8 mouse cellular contexts compared by ENCODE assay signal in genomic region chr10:128822135-128822534, GRCm38 (mm10). TPM values are rescaled to one million over a fixed set of nuclear protein-coding genes. Genes with fewer than 3 reads are reported as not detected.
DNase-seq lines count a peak whose midpoint lies in the region; ATAC-seq and TF ChIP-seq lines count a peak whose summit lies in the region.

No protein-coding gene starts in this region.

- peak; percentile 9 for ATAC-seq in kidney, embryonic 15.5 days (replicated peaks; ENCODE audit: low FRiP score)
- ATAC-seq in hindbrain, embryonic 15.5 days (ENCODE audit: low FRiP score, low read depth): no peak
- no peak for ATAC-seq in midbrain, embryonic 14.5 days (ENCODE audit: low FRiP score, low TSS enrichment)

- H3K9ac ChIP-seq in kidney, embryonic 15.5 days: peak overlapping the region; percentile 81
- H3K9ac ChIP-seq in hindbrain, embryonic 15.5 days: peak overlapping the region; percentile 42
- peak overlapping the region; percentile 62 for H3K9ac ChIP-seq in midbrain, embryonic 14.5 days (replicated peaks; ENCODE audit: low read length)

- no peaks in the 10 kb centered on the region for H3K9me3 ChIP-seq in kidney, embryonic 15.5 days (replicated peaks)
- no peaks in the 10 kb centered on the region for H3K9me3 ChIP-seq in hindbrain, embryonic 15.5 days
- no peaks in the 10 kb centered on the region for H3K9me3 ChIP-seq in midbrain, embryonic 14.5 days (ENCODE audit: control insufficient read depth, low read length)

- TF ChIP-seq POLR2A in bone marrow, adult 2 months (IDR thresholded peaks at IDR 0.05; ENCODE audit: borderline replicate concordance, control insufficient read depth, low read depth, low read length): no peak

- H3K36me3 ChIP-seq in kidney, embryonic 15.5 days: peaks cover 47% of the 10 kb centered on the region
- peaks cover 26% of the 10 kb centered on the region for H3K36me3 ChIP-seq in hindbrain, embryonic 15.5 days
- peaks cover 41% of the 10 kb centered on the region for H3K36me3 ChIP-seq in midbrain, embryonic 14.5 days (ENCODE audit: control insufficient read depth, insufficient read depth, low read length)

- no peak for TF ChIP-seq CTCF in bone marrow, adult 2 months (IDR thresholded peaks at IDR 0.05; ENCODE audit: control insufficient read depth, insufficient read depth, low read length)

- peak overlapping the region; percentile 79 for H3K27ac ChIP-seq in kidney, embryonic 15.5 days
- H3K27ac ChIP-seq in bone marrow, adult 2 months (ENCODE audit: control insufficient read depth, insufficient read depth, low read depth, low read length, poor library complexity): no peak overlapping the region
- H3K27ac ChIP-seq in hindbrain, embryonic 15.5 days (replicated peaks): peak overlapping the region; percentile 60
- no peak overlapping the region for H3K27ac ChIP-seq in midbrain, embryonic 14.5 days (replicated peaks; ENCODE audit: low read depth, low read length)

- DNase-seq in kidney, adult 11 months: no peak
- DNase-seq in midbrain, embryonic 14.5 days: no peak
- no peak for DNase-seq in spleen, adult 18-20 months
- no peak for DNase-seq in adrenal gland, postnatal 4 days (ENCODE audit: low spot score in 2 of 2)
- DNase-seq in layer of hippocampus, adult 11-12 months (ENCODE audit: low spot score): no peak

- 2% methylated on average over 13 of the region's 13 CpGs for WGBS in kidney, embryonic 15.5 days
- WGBS in bone marrow, adult 2 months: 2% methylated on average over 13 of the region's 13 CpGs
- 4% methylated on average over 13 of the region's 13 CpGs for WGBS in hindbrain, embryonic 15.5 days
- WGBS in midbrain, embryonic 14.5 days: 5% methylated on average over 13 of the region's 13 CpGs

- H3K4me3 ChIP-seq in kidney, embryonic 15.5 days (replicated peaks): peak overlapping the region; percentile 93
- peak overlapping the region; percentile 92 for H3K4me3 ChIP-seq in bone marrow, adult 2 months (replicated peaks; ENCODE audit: control insufficient read depth, low read depth, low read length)
- H3K4me3 ChIP-seq in hindbrain, embryonic 15.5 days: peak overlapping the region; percentile 55
- peak overlapping the region; percentile 67 for H3K4me3 ChIP-seq in midbrain, embryonic 14.5 days (replicated peaks; ENCODE audit: low read depth, low read length)

- H3K4me1 ChIP-seq in kidney, embryonic 15.5 days: peaks cover 21% of the 10 kb centered on the region
- no peaks in the 10 kb centered on the region; the same call in 1 of the 2 replicates for H3K4me1 ChIP-seq in bone marrow, adult 2 months (ENCODE audit: control insufficient read depth, insufficient read depth, low read length)
- peaks cover 20% of the 10 kb centered on the region for H3K4me1 ChIP-seq in hindbrain, embryonic 15.5 days (replicated peaks)
- peaks cover 7% of the 10 kb centered on the region for H3K4me1 ChIP-seq in midbrain, embryonic 14.5 days (ENCODE audit: control insufficient read depth, insufficient read depth, low read length)

- H3K4me2 ChIP-seq in kidney, embryonic 15.5 days: peak overlapping the region; percentile 75
- peak overlapping the region; percentile 74 for H3K4me2 ChIP-seq in hindbrain, embryonic 15.5 days
- peak overlapping the region; percentile 69 for H3K4me2 ChIP-seq in midbrain, embryonic 14.5 days (ENCODE audit: low read length)

- no peaks in the 10 kb centered on the region for H3K27me3 ChIP-seq in kidney, embryonic 15.5 days
- no peaks in the 10 kb centered on the region for H3K27me3 ChIP-seq in hindbrain, embryonic 15.5 days
- no peaks in the 10 kb centered on the region for H3K27me3 ChIP-seq in midbrain, embryonic 14.5 days (ENCODE audit: control insufficient read depth, insufficient read depth, low read length)

RNA-seq across cellular contexts. Expression of gene Ormdl2, which starts 0.7 kb away (rescaled TPM):
- polyA plus RNA-seq in kidney, embryonic 15.5 days (2015; fragmentation: Nextera tagmentation; extraction: Ambion mirVana): 80.9 and 83.4 TPM in 2 replicates
- polyA plus RNA-seq in bone marrow, adult 2 months (2011; ENCODE audit: insufficient read depth, insufficient read length, low replicate concordance, missing spikeins): 24.9 and 25.4 TPM in 2 replicates
- 28.1 and 28.8 TPM in 2 replicates for polyA plus RNA-seq in hindbrain, embryonic 15.5 days (2015; fragmentation: Nextera tagmentation; extraction: Ambion mirVana)
- 23.4 and 24.8 TPM in 2 replicates for polyA plus RNA-seq in midbrain, embryonic 14.5 days (2014; fragmentation: Nextera tagmentation; extraction: Ambion mirVana)
- total RNA-seq in adrenal gland, postnatal 4 days (2021): 10 to 100 TPM; 31.6 to 32.4 TPM

RNA-seq across cellular contexts. Expression of gene Sarnp, which starts 5.0 kb away (rescaled TPM):
- 208 and 213 TPM in 2 replicates for polyA plus RNA-seq in kidney, embryonic 15.5 days (2015; fragmentation: Nextera tagmentation; extraction: Ambion mirVana)
- polyA plus RNA-seq in bone marrow, adult 2 months (2011; ENCODE audit: insufficient read depth, insufficient read length, low replicate concordance, missing spikeins): 45.2 and 73.3 TPM in 2 replicates
- polyA plus RNA-seq in hindbrain, embryonic 15.5 days (2015; fragmentation: Nextera tagmentation; extraction: Ambion mirVana): 146 and 151 TPM in 2 replicates
- polyA plus RNA-seq in midbrain, embryonic 14.5 days (2014; fragmentation: Nextera tagmentation; extraction: Ambion mirVana): 150 and 152 TPM in 2 replicates
- 10 to 100 TPM; 52.2 to 64.4 TPM for total RNA-seq in adrenal gland, postnatal 4 days (2021)

RNA-seq across cellular contexts. Expression of gene Tmem198b, which starts 18.0 kb away (rescaled TPM):
- 16.7 and 20.6 TPM in 2 replicates for polyA plus RNA-seq in kidney, embryonic 15.5 days (2015; fragmentation: Nextera tagmentation; extraction: Ambion mirVana)
- polyA plus RNA-seq in bone marrow, adult 2 months (2011; ENCODE audit: insufficient read depth, insufficient read length, low replicate concordance, missing spikeins): 2.8 and 8.3 TPM in 2 replicates
- 17.0 and 19.9 TPM in 2 replicates for polyA plus RNA-seq in hindbrain, embryonic 15.5 days (2015; fragmentation: Nextera tagmentation; extraction: Ambion mirVana)
- polyA plus RNA-seq in midbrain, embryonic 14.5 days (2014; fragmentation: Nextera tagmentation; extraction: Ambion mirVana): 11.7 and 13.1 TPM in 2 replicates
- 10 to 100 TPM; 18.0 to 19.5 TPM for total RNA-seq in adrenal gland, postnatal 4 days (2021)

RNA-seq across cellular contexts. Expression of gene Dnajc14, which starts 18.3 kb away (rescaled TPM):
- polyA plus RNA-seq in kidney, embryonic 15.5 days (2015; fragmentation: Nextera tagmentation; extraction: Ambion mirVana): 54.0 and 56.0 TPM in 2 replicates
- 12.2 and 20.7 TPM in 2 replicates for polyA plus RNA-seq in bone marrow, adult 2 months (2011; ENCODE audit: insufficient read depth, insufficient read length, low replicate concordance, missing spikeins)
- 50.5 and 51.9 TPM in 2 replicates for polyA plus RNA-seq in hindbrain, embryonic 15.5 days (2015; fragmentation: Nextera tagmentation; extraction: Ambion mirVana)
- 38.6 and 42.7 TPM in 2 replicates for polyA plus RNA-seq in midbrain, embryonic 14.5 days (2014; fragmentation: Nextera tagmentation; extraction: Ambion mirVana)
- 10 to 100 TPM; 76.6 to 80.8 TPM for total RNA-seq in adrenal gland, postnatal 4 days (2021)

RNA-seq across cellular contexts. Expression of gene Mmp19, which starts 31.4 kb away (rescaled TPM):
- polyA plus RNA-seq in kidney, embryonic 15.5 days (2015; fragmentation: Nextera tagmentation; extraction: Ambion mirVana): 0.73 and 1.6 TPM in 2 replicates
- 2.4 and 5.1 TPM in 2 replicates for polyA plus RNA-seq in bone marrow, adult 2 months (2011; ENCODE audit: insufficient read depth, insufficient read length, low replicate concordance, missing spikeins)
- 0.73 and 0.98 TPM in 2 replicates for polyA plus RNA-seq in hindbrain, embryonic 15.5 days (2015; fragmentation: Nextera tagmentation; extraction: Ambion mirVana)
- 0.22 and 0.41 TPM in 2 replicates for polyA plus RNA-seq in midbrain, embryonic 14.5 days (2014; fragmentation: Nextera tagmentation; extraction: Ambion mirVana)
- total RNA-seq in adrenal gland, postnatal 4 days (2021): 10 to 100 TPM; 23.8 to 29.2 TPM

Comparison
In these comparisons a context has a peak if more than half of its experiments do, and no peak if none do; other contexts are left out.
1. H3K27ac ChIP-seq: peak in kidney, embryonic 15.5 days (single experiment) and hindbrain, embryonic 15.5 days (single experiment); none in bone marrow, adult 2 months (single experiment) and midbrain, embryonic 14.5 days (single experiment).
2. Peak in every context shown above with its lines, with median percentiles within 50 percentile points of each other: H3K4me2 ChIP-seq, H3K4me3 ChIP-seq and H3K9ac ChIP-seq.